Mouse (Mus musculus): Measurements from ENCODE around the gene Olfr33.

Gene Olfr33

DNA sequence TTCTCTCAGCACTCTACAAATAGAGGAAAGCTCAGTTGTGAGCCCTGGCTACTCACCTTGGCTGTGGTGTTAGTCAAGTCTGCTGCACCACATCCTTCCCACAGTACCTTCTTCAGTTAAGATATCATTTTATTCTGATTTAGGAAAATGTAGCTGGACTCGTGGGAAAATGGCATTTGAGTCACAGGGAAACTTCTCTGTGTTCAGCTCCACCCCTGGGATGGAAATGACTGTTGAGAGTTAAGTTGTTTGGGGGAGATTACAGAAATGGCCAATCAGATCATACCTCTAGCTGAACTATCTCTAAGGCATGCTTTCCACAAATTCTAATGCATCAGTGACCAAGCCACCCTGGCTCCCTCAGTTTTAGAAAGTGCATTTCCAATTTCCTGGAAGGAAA lies at the start of gene Olfr33:
Olfr33 (minus strand) TSS at position 101 of the 400 bp plus-strand sequence.
- no peak for DNase-seq (ENCODE audit: low spot score in 2 of 2)

DNA sequence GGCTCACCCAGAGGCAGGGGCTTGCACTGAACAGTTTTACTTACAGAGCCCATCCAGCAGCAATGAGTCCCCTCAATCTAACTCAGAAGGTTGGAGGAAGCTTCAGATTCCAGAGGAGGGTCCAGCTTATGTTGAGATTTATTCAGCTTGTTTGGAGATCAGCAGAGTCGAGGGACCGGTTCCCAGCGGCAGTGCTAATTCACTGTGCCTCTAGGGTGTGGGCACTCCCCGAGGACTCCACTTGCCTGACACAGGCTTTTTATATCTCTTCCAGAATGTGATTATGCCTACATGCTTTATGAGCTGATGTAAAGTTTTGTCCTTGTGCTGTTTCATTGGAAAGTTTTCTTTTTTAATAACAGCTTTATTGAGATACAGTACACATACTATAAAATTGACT lies 40.4 kb upstream of the Olfr33 start, which contains the start of the genes Olfr560 and Olfr78:
Olfr560 (minus strand) TSS at position 101 of the 400 bp plus-strand sequence.
Olfr78 (minus strand) TSS at position 206 of the 400 bp plus-strand sequence.
- no peak for DNase-seq (ENCODE audit: low spot score in 2 of 2)

DNA sequence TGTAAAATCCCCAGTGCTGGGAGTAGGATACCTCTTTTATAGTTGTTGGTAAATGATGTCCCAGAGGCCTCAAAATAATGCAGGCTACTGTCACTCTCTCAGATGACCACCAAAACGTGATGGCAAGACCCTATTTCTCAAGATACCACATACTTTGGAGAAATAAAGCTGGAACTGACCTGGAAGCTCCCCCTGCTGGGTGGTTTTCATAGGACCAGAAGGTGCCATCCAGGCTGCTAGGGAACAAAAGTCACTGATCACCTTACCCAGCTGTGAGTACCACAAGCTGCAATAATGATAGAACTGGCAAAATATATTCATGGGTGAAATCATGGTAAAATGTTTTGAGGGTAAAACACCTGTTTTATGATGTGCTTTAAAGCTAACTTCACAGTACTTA lies 33.2 kb upstream of the Olfr33 start:
- DNase-seq (ENCODE audit: low spot score in 2 of 2), result no peak

DNA sequence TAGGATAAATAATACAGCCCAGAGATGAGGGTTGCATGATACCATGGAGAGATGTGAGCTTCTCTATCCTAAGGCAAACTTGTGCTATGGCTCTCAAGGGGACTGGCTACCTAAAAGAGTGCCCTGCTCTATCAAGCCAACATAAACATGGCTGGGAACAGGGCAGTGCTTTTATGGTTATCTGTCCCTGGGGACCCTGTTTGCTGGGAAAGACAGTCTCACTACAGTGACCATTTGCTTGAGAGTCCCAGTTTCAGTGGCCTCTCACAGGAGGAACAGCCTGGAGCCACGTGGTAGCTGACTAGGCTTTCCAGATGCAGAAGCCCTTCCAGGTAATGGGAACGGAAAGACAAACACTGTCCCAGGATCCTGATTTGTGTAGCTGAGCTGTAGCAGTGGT lies 18.8 kb upstream of the Olfr33 start:
- DNase-seq (ENCODE audit: low spot score in 2 of 2), result no peak

DNA sequence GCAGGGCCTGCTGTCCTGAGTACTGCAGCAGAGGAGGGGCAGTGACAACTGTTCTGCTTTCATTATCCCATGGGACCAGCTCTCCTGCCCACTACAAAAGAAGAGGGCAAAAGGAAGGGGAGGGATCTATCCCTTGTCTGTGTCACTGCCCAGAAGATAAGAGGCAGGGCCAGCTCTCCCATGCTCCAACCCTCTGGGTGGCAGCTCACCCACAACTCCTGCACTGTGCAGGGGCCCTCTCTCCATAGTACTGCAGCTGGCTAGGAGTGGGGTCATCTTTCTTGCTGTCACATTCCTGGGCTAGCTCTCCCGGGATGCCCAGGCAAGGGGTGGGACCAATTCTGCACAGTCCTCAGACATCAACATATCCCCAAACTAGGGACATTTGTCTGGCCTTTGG lies 14.9 kb upstream of the Olfr33 start:
- DNase-seq (ENCODE audit: low spot score in 2 of 2), result no peak

DNA sequence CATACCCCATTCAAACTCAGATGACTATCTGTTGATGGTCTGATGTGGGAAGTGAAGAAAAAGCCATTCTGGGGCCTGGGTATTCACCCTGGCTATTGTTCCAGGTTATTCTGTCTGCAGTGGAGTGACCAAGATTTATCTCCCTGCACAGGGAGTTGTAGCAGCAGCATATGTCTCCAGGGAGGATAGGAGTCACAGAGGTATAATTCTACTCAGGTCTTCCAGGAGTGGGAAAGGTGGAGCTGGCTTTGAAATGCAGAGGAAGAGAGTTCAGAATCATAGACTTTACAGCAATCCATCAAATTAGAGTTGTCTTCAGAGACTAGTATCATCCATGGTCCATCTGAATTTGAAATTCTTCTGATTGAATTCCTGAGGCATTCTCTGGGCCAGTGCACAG lies 8.5 kb upstream of the Olfr33 start, which contains the start of gene Olfr559:
Olfr559 (minus strand) TSS at position 101 of the 400 bp plus-strand sequence.
- DNase-seq (ENCODE audit: low spot score in 2 of 2), result no peak

DNA sequence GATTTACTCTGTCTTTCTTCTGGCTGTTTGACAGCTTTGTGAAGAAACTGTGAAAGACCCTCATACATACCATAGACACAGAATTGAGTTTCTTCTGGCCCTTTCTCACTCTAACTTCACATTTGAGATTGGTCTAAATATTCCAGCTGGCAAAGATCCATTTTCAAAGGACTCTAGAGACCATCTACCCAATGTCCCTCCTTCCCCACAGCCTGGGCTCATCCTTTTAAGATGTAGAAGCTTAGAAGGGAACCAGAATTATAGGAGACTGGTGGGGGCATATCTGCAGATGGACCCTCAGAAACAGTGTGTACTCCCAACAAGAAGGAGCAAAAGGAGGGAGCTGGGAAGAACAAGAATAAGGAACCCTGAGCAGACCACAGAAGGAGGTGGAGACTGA lies 17.0 kb downstream of the Olfr33 start, which contains the start of gene Olfr558:
Olfr558 (plus strand) TSS at position 301 of the 400 bp plus-strand sequence.
- no peak for DNase-seq (ENCODE audit: low spot score in 2 of 2)

DNA sequence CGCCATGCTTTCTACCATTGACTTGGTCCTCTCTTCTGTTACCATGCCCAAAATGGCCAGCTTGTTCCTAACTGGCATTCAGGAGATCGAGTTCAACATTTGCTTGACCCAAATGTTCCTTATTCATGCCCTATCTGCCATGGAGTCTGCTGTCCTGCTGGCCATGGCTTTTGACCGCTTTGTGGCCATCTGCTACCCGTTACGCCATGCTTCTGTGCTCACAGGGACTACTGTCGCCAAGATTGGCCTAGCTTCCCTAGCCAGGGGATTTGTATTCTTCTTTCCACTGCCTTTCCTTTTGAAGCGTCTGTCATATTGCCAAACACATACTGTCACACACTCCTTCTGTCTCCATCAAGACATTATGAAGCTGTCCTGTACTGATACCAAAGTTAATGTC lies 20.4 kb downstream of the Olfr33 start:
- DNase-seq (ENCODE audit: low spot score in 2 of 2), result no peak

DNA sequence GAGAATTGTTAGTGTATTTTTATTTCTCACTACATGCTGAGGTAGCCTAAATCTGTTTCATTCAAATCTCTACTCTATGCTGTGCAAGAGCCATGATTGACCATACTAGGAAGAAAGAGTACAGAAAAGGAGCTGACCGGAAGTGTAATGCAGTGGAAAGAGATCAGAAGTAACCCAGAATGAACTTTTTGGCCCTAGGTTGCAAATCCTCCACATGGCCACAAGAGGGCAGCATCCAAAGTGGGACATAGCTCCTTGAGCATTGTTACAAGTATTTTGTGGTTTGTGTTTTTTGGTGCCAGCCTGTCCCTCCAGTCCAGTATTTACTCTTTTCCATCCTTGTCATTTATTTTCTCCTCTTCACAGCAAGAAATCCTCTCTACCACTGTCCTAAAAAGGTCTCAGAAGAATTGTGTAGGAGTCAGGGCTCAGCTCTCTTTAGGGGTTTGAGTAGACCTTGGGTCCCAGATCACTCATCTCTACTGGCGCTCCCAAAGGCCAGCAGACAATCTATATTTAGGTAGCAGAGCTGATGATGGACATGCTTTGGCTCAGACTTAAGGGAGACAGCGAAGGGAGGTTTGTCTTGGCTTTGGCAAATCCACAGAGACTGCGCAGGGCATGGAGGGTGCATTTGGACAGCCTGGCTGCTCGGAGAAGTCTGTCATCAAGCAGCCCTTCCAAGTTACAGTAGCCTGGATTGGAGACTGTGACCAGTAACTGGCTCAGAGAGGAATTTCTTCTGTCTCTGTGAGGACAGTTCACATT lies 23.3 kb downstream of the Olfr33 start, which contains the start of gene Olfr557:
Olfr557 (plus strand) TSS at position 553 of the 768 bp plus-strand sequence.
- DNase-seq (ENCODE audit: low spot score in 2 of 2), result peak in 1 of 2 experiments; percentile 5

DNA sequence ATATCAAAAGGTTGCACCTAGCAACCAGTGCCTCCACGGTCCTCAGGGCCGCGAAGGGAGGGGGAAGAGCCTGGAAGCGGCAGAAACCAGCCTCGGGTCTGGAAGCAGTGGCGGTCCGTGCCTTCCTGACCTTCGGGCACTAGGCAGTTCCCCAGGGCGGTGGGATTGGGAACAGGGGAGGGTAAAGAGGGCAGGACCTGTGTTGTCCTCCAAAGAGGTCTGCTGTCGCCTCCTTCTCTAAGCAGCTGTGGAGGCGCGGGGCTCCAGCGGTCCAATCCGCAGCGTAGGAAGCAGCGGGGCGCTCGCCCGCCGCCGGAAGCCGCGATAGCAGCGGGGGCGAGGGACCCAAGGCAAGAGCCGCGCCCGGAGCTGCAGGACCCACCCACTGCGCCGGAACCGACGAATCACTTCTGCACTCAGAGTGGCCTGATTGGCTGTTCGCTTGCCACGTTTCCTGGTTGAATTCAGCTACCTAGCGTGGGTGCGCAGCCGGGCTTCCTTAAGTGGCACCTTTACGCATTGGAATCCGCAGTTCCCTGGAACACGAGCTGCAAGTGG lies 31.8 kb downstream of the Olfr33 start, which contains the start of gene Trim68:
Trim68 (minus strand) TSS at position 384 of the 558 bp plus-strand sequence.
- peak; percentile 91 to 92 for DNase-seq (ENCODE audit: low spot score in 2 of 2)

DNA sequence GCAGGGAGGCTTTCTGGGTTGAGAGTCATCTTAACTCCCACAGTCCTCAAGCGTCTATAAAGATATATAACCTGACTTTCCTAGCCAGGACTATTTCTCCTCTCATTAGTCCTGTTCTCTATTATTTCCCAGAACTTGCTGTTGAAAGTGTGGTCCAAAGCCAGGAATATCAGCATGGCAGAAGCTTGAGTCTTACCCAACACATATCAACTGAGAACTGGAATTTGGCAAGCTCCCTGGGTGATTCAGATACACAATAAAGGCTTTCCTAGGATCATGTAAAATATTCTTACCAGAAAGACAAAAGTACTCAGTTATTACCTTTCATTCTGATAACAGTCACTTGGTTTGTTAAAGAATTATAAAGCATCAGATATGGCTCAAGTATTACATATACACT lies 37.0 kb downstream of the Olfr33 start:
- no peak for DNase-seq (ENCODE audit: low spot score in 2 of 2)

DNA sequence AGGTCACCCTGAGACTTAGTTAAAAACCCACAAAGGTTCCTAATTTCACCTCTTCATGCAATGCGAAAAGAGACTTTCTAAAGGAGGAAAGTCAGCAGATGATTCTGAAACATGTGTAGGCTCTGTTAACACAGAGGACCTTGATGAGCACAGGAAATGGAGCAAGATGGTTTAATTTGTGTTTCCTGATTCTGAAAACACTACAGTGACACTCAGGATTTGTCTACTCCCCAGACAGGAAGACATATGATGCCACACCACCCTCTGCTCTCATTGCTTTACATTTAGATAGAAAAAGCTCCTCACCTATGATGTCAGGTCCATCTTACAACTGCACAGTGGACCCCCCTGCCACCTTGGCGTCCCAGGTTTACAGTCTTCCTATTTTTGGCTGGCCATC lies 42.6 kb downstream of the Olfr33 start:
- DNase-seq (ENCODE audit: low spot score in 2 of 2), result no peak

DNA sequence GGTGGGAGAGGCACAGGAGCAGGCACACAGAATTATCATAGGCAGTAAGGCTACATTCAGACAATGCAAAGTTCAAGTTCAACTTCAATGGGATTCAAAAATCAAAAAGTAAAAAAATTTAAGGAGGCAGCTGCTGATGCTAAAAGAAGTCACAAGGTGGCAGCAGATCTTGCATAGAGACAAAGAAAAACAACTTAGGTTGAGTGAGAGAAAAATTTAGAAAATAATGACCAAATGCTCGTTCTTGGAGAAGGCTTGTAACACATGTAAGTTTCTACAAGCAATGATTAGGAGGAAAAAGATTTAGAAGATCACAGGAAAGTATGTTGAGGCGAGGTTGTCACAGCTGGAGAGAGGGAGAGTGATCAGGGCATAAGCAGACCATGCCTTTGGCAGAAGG lies 53.5 kb downstream of the Olfr33 start:
- DNase-seq (ENCODE audit: low spot score in 2 of 2), result no peak

DNA sequence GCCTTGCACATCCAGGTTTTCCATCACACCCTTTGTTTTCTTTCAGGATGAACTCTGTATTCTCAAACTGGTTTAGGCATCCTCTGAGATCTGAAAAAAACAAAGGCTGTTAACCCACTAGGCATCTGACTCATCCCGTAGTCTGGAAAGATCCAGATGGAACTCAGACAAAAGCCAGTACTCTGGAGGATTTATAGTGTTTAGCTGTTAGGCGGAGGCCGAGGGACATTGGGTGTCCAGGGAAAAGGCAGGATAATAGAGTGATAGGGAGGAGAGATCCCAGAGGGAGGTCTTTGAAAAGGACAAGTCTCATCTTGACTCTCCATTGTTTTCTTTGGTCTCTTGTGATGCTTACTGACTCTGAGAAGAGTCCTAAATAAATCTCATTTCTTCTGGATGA lies 54.3 kb downstream of the Olfr33 start, which contains the start of gene Olfr556:
Olfr556 (plus strand) TSS at position 301 of the 400 bp plus-strand sequence.
- DNase-seq (ENCODE audit: low spot score in 2 of 2), result no peak

Data from spleen, postnatal 36 days (tissue).